Mouse (Mus musculus) cerebellum, adult 2 months (tissue): ENCODE measurements around the gene Hist1h2bb.

Experiments used
- CTCF ChIP-seq: fragments of 200-500 bp; IDR thresholded peaks from 2 replicates; pipeline ENCODE4 v1.5.1; 2011; ENCODE audit warnings: low read depth, mild to moderate bottlenecking, control low read depth, low read length, moderate library complexity, borderline replicate concordance; ENCODE audit not compliant: insufficient read depth
- POLR2A ChIP-seq: fragments of 200-500 bp; IDR thresholded peaks from 2 replicates; pipeline ENCODE4 v1.6.1; 2011; ENCODE audit warnings: low read length, control low read depth, borderline replicate concordance; ENCODE audit not compliant: insufficient read depth

DNA sequence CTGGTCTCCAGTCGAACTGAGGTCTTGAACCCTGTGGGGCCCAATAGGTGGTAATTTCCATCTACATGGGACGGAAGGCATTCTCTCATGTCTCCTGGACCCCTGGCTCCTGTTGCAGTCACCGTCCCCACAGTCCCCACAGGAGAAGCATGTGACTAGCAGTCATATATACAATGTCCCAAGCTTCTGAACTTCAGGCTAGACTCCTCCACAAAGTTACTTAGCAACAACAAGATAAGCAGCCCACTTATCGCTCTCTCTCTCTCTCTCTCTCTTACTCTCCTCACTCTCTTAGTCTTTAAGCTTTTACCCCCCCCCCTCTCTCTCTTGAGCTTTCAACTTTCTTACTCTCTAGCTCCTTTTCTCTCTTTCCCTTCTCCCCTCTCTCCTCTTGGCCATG lies 22.3 kb upstream of the Hist1h2bb start:
- no peak for TF ChIP-seq POLR2A
- no peak for TF ChIP-seq CTCF
